Mouse (Mus musculus) ovary, postnatal 14 days (tissue): Measurements from ENCODE around the gene Pemt.
A peak's percentile ranks its signal among the peaks of the same experiment; 100 is the strongest.

Experiments used
- DNase-seq: peaks from one replicate; pipeline ENCODE4 v3.0.0; 2022; ENCODE audit warnings: low spot score

The Pemt gene

GRCm38 (mm10) chr11:60046058-60046735 lies at the start of gene Pemt:
Pemt (minus strand) TSS chr11:60046489.
- DNase-seq: peak; percentile 91

- DNase-seq: no peak
These were observed 48.9 kb upstream of the Pemt start for GRCm38 (mm10) chr11:60094909-60095810.

GRCm38 (mm10) chr11:60093984-60094587 lies 47.8 kb upstream of the Pemt start:
- DNase-seq: no peak

GRCm38 (mm10) chr11:60093227-60093626 lies 46.9 kb upstream of the Pemt start:
- DNase-seq: no peak

GRCm38 (mm10) chr11:60091422-60091761 lies 45.1 kb upstream of the Pemt start:
- no peak for DNase-seq

- no peak for DNase-seq
These were observed 44.6 kb upstream of the Pemt start for GRCm38 (mm10) chr11:60090696-60091421.

GRCm38 (mm10) chr11:60088947-60089346 lies 42.7 kb upstream of the Pemt start:
- no peak for DNase-seq

- no peak for DNase-seq
These were observed 40.4 kb upstream of the Pemt start for GRCm38 (mm10) chr11:60086676-60087075.

GRCm38 (mm10) chr11:60084589-60084988 lies 38.3 kb upstream of the Pemt start:
- DNase-seq: no peak

- DNase-seq: peak; percentile 63
These were observed 30.5 kb upstream of the Pemt start for GRCm38 (mm10) chr11:60076790-60077189.

- DNase-seq: no peak
These were observed 29.9 kb upstream of the Pemt start for GRCm38 (mm10) chr11:60076183-60076582.

GRCm38 (mm10) chr11:60073936-60074502 lies 27.7 kb upstream of the Pemt start:
- no peak for DNase-seq

- no peak for DNase-seq
These were observed 26.8 kb upstream of the Pemt start for GRCm38 (mm10) chr11:60073121-60073520.

GRCm38 (mm10) chr11:60071221-60071620 lies 24.9 kb upstream of the Pemt start:
- DNase-seq: no peak

GRCm38 (mm10) chr11:60070599-60070998 lies 24.3 kb upstream of the Pemt start:
- peak; percentile 44 for DNase-seq

- DNase-seq: no peak
These were observed 22.3 kb upstream of the Pemt start for GRCm38 (mm10) chr11:60068631-60069030.

GRCm38 (mm10) chr11:60067646-60068045 lies 21.4 kb upstream of the Pemt start:
- no peak for DNase-seq

- no peak for DNase-seq
These were observed 19.0 kb upstream of the Pemt start for GRCm38 (mm10) chr11:60065267-60065666.

GRCm38 (mm10) chr11:60061504-60062006 lies 15.3 kb upstream of the Pemt start:
- DNase-seq: no peak

- no peak for DNase-seq
These were observed 13.7 kb upstream of the Pemt start for GRCm38 (mm10) chr11:60060026-60060425.

GRCm38 (mm10) chr11:60058441-60058840 lies 12.2 kb upstream of the Pemt start:
- DNase-seq: no peak

- DNase-seq: no peak
These were observed 11.7 kb upstream of the Pemt start for GRCm38 (mm10) chr11:60057987-60058386.
